Mouse (Mus musculus): Measurements from ENCODE around the gene Gnat2. TPM values are rescaled to one million over a fixed set of nuclear protein-coding genes. Genes with fewer than 3 reads are reported as not detected.
A peak's percentile ranks its signal among the peaks of the same experiment; 100 is the strongest.

Gene Gnat2
- polyA plus RNA-seq, 1 experiment, result 0.40 TPM

DNA sequence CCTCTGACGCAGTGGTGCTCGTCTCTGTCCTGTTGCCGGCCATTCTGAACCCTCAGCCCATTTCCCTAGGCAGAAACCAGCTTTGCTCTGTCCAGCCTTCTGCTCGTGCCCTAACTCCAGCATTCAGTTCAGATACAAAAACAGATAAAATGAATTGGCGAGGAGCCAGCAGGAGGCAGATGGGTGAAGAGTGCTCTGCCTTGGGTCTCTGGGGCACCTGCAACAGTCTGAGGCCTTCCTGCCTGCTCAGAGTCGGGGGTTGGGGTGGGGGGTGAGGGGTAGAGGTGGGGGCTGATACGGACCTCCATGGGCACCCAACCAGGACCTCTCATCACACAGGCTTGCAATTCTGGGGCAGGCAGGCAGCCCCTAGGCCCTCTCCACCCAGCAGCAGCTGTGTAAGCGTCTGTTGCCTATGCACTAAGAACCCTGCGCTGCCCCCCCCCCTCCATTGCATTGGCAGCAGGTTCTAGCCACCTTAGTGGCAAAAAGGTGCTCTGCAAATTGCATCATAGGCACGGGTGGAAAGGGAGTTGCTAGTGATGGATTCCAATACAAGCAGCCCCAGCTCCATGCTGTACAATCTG lies 19.5 kb upstream of the Gnat2 start:
- 0 out of 2 replicates have a peak, but pooled peaks cover 2% of the 10 kb centered on the region for H3K36me3 ChIP-seq (ENCODE audit: control insufficient read depth, insufficient read depth, low read length)
- H3K27ac ChIP-seq (ENCODE audit: control insufficient read depth, insufficient read depth, low read depth, low read length), result no peak overlapping the region
- H3K27me3 ChIP-seq (ENCODE audit: control insufficient read depth, insufficient read depth, low read length), result no peaks in the 10 kb centered on the region
- no peak overlapping the region for H3K4me3 ChIP-seq (ENCODE audit: control insufficient read depth, low read depth, low read length)
- TF ChIP-seq CTCF (IDR thresholded peaks at IDR 0.05; ENCODE audit: control insufficient read depth, insufficient read depth, insufficient replicate concordance, low read depth, low read length), result no peak
- TF ChIP-seq POLR2A (IDR thresholded peaks at IDR 0.05; ENCODE audit: control insufficient read depth, low read depth, low read length), result no peak
- H3K4me1 ChIP-seq (ENCODE audit: control insufficient read depth, insufficient read depth, low read length), result no peaks in the 10 kb centered on the region; the same call in 1 of the 2 replicates

DNA sequence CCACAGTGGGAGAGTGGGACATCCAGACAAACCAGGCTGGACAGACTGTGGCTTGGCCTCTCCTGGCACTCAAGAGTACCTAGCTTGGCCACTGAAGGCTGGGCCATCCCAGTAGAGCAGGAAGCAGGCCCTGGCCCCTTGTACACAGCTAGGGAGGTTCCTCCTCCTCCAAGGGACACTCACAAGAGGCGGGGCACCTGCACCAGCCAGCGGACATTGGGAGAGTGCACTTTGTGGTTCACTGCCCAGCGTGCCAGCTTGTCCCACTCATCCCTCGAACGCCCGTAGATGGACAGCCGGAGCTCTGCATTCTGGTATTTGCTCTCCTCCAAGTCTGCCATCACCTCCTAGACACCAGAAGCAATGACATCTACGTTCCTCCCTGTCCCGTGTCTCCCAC lies 15.8 kb upstream of the Gnat2 start:
- TF ChIP-seq POLR2A (IDR thresholded peaks at IDR 0.05; ENCODE audit: control insufficient read depth, low read depth, low read length) (no peak), CTCF (IDR thresholded peaks at IDR 0.05; ENCODE audit: control insufficient read depth, insufficient read depth, insufficient replicate concordance, low read depth, low read length) (no peak)
- H3K36me3 ChIP-seq (ENCODE audit: control insufficient read depth, insufficient read depth, low read length), result 0 out of 2 replicates have a peak, but pooled peaks cover 2% of the 10 kb centered on the region
- H3K27ac ChIP-seq (ENCODE audit: control insufficient read depth, insufficient read depth, low read depth, low read length), result no peak overlapping the region
- H3K27me3 ChIP-seq (ENCODE audit: control insufficient read depth, insufficient read depth, low read length), result no peaks in the 10 kb centered on the region
- no peaks in the 10 kb centered on the region; the same call in 1 of the 2 replicates for H3K4me1 ChIP-seq (ENCODE audit: control insufficient read depth, insufficient read depth, low read length)
- no peak overlapping the region for H3K4me3 ChIP-seq (ENCODE audit: control insufficient read depth, low read depth, low read length)

DNA sequence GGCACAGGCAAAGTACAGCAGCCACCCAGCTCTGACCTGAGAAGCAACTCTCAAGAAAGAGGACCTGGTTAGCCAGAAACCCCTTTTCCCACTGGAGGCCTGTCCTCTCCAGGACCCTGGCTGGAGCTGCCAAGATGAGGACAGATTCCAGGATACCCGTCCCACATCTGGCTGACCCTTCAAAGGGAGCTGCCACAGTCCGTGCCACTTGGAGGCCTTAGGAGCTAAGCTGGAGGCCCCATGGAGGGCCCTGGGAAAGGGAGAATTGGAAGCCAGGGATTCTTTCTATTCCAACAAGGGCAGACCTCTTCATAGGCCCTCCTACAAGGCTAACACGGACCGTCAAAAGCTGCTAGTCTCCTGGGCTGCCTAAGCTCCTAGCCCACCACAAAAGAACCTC lies 10.9 kb upstream of the Gnat2 start:
- H3K4me1 ChIP-seq (ENCODE audit: control insufficient read depth, insufficient read depth, low read length), result peaks cover 19% of the 10 kb centered on the region
- no peak overlapping the region for H3K27ac ChIP-seq (ENCODE audit: control insufficient read depth, insufficient read depth, low read depth, low read length)
- no peaks in the 10 kb centered on the region for H3K36me3 ChIP-seq (ENCODE audit: control insufficient read depth, insufficient read depth, low read length)
- no peak overlapping the region for H3K4me3 ChIP-seq (ENCODE audit: control insufficient read depth, low read depth, low read length)
- H3K27me3 ChIP-seq (ENCODE audit: control insufficient read depth, insufficient read depth, low read length), result no peaks in the 10 kb centered on the region
- TF ChIP-seq POLR2A (IDR thresholded peaks at IDR 0.05; ENCODE audit: control insufficient read depth, low read depth, low read length), result no peak
- TF ChIP-seq CTCF (IDR thresholded peaks at IDR 0.05; ENCODE audit: control insufficient read depth, insufficient read depth, insufficient replicate concordance, low read depth, low read length), result no peak

DNA sequence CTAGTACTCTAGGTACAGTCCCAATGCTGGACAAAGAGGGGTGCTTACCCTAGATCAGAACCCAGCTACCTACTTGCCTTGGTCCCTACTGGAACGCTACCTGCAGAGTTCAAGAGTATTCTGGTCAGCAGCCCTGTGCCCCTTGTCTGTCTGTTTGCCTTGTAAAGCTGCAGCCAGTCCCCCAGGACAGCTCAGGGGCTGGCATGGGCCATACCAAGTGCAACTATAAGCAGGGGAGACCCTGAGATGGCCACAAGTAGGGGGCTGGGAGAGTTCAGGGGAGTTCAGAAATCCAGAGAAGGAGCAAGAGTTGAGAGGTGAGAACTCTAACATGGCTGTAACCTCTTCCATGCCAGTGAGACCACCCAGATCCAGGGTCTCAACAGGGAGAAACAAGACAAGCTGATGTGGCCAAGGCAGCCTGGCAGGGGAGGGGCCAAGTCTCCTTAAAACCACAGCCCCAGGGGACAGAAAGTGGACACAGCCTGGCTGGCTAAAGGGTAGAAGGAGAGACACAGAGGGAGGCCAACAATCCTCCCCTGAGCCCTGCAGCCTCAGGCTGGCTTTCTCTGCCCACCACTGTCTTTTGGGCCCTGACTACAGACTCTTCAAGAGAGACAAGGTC lies 10.2 kb upstream of the Gnat2 start:
- no peaks in the 10 kb centered on the region for H3K27me3 ChIP-seq (ENCODE audit: control insufficient read depth, insufficient read depth, low read length)
- no peak overlapping the region for H3K4me3 ChIP-seq (ENCODE audit: control insufficient read depth, low read depth, low read length)
- no peaks in the 10 kb centered on the region for H3K36me3 ChIP-seq (ENCODE audit: control insufficient read depth, insufficient read depth, low read length)
- H3K27ac ChIP-seq (ENCODE audit: control insufficient read depth, insufficient read depth, low read depth, low read length), result no peak overlapping the region
- H3K4me1 ChIP-seq (ENCODE audit: control insufficient read depth, insufficient read depth, low read length), result peaks cover 21% of the 10 kb centered on the region
- TF ChIP-seq CTCF (IDR thresholded peaks at IDR 0.05; ENCODE audit: control insufficient read depth, insufficient read depth, insufficient replicate concordance, low read depth, low read length) (no peak), POLR2A (IDR thresholded peaks at IDR 0.05; ENCODE audit: control insufficient read depth, low read depth, low read length) (no peak)

DNA sequence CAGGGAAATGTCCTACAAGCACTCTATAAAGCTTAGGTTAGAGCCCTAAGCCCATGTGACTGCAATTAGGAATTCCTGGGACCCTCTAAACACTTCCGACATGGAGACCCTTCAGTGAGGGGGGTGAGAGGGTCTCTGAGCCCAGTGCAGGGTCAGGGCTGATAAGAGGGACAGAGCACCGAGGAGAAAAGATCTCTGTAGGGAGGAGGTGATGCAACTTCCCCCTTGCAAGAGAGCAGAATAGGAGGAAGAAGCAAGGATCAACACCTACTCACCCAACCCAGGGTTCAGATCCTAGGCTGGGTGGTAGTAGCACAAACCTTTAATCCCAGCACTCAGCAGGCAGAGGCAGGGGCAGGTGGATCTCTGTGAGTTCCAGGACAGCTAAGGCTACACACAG lies 9.4 kb upstream of the Gnat2 start:
- Histone ChIP-seq H3K4me3 (ENCODE audit: control insufficient read depth, low read depth, low read length) (no peak overlapping the region), H3K27me3 (ENCODE audit: control insufficient read depth, insufficient read depth, low read length) (no peaks in the 10 kb centered on the region), H3K4me1 (ENCODE audit: control insufficient read depth, insufficient read depth, low read length) (peaks cover 21% of the 10 kb centered on the region), H3K27ac (ENCODE audit: control insufficient read depth, insufficient read depth, low read depth, low read length) (no peak overlapping the region), H3K36me3 (ENCODE audit: control insufficient read depth, insufficient read depth, low read length) (no peaks in the 10 kb centered on the region)
- TF ChIP-seq POLR2A (IDR thresholded peaks at IDR 0.05; ENCODE audit: control insufficient read depth, low read depth, low read length), result no peak
- no peak for TF ChIP-seq CTCF (IDR thresholded peaks at IDR 0.05; ENCODE audit: control insufficient read depth, insufficient read depth, insufficient replicate concordance, low read depth, low read length)

DNA sequence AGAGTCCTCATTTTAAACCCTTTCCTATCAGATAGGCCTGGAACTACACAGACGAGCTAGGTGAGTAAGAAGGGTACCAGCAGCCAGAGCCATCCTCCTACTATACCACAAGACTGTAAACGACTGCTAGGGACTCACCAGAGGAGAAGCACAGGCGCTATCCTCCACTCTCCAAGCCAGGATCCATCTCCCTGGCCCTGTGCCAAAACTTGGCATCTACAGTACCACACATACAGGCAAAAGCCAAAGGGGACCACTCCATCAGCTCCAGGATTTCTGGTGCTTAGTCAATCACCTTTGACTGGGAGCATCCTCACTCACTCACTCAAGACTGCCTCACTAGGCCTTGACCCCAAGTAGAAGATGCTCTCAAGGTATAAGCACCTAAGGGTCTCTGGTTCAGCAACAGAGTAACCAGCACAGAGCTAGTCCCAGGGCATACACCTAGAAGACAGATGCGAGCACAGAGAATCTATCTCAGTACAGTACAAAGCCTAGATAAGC lies 8.6 kb upstream of the Gnat2 start:
- H3K27ac ChIP-seq (ENCODE audit: control insufficient read depth, insufficient read depth, low read depth, low read length), result no peak overlapping the region
- peaks cover 24% of the 10 kb centered on the region for H3K4me1 ChIP-seq (ENCODE audit: control insufficient read depth, insufficient read depth, low read length)
- H3K36me3 ChIP-seq (ENCODE audit: control insufficient read depth, insufficient read depth, low read length), result no peaks in the 10 kb centered on the region
- no peak overlapping the region for H3K4me3 ChIP-seq (ENCODE audit: control insufficient read depth, low read depth, low read length)
- no peak for TF ChIP-seq CTCF (IDR thresholded peaks at IDR 0.05; ENCODE audit: control insufficient read depth, insufficient read depth, insufficient replicate concordance, low read depth, low read length)
- TF ChIP-seq POLR2A (IDR thresholded peaks at IDR 0.05; ENCODE audit: control insufficient read depth, low read depth, low read length), result no peak
- H3K27me3 ChIP-seq (ENCODE audit: control insufficient read depth, insufficient read depth, low read length), result no peaks in the 10 kb centered on the region

DNA sequence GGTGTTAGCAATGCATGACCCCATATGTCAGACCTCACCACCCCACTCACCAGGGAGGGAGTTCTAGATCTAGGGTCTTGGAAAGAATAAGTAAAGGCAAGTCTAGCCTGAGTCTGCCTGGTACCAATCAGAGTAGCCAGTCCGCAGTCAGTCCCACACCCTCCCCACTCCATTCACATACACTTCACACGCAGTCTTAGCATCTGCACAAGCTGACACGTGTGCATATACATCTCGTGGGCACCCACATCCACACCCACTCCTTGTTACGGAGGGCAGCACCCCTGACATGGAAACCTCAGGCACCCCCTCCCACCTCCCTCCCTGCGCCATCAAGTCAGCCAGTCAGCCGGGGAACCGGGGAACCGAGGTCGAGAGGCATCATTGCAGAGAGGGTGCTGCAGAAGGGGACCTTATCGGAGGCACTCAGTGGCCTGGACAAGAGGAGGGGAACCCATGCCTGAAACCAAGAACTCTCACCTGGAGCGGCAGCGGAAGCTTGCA lies 7.8 kb upstream of the Gnat2 start:
- TF ChIP-seq POLR2A (IDR thresholded peaks at IDR 0.05; ENCODE audit: control insufficient read depth, low read depth, low read length) (no peak), CTCF (IDR thresholded peaks at IDR 0.05; ENCODE audit: control insufficient read depth, insufficient read depth, insufficient replicate concordance, low read depth, low read length) (no peak)
- H3K4me3 ChIP-seq (ENCODE audit: control insufficient read depth, low read depth, low read length), result peak overlapping the region; percentile 90
- no peaks in the 10 kb centered on the region for H3K27me3 ChIP-seq (ENCODE audit: control insufficient read depth, insufficient read depth, low read length)
- no peaks in the 10 kb centered on the region for H3K36me3 ChIP-seq (ENCODE audit: control insufficient read depth, insufficient read depth, low read length)
- H3K27ac ChIP-seq (ENCODE audit: control insufficient read depth, insufficient read depth, low read depth, low read length), result no peak overlapping the region; the same call in 1 of the 2 replicates
- H3K4me1 ChIP-seq (ENCODE audit: control insufficient read depth, insufficient read depth, low read length), result peaks cover 24% of the 10 kb centered on the region
